Mouse (Mus musculus) myocyte (in vitro differentiated cells): ENCODE results near the gene Trhde.

Source experiments
- CEBPB ChIP-seq: IDR thresholded peaks from 2 replicates; pipeline ENCODE4 v1.6.1; 2011; ENCODE audit warnings: mild to moderate bottlenecking, moderate library complexity; ENCODE audit not compliant: poor library complexity, insufficient read depth, severe bottlenecking
- E2F4 ChIP-seq: IDR thresholded peaks from one replicate; pipeline ENCODE4 v1.6.1; 2011; ENCODE audit warnings: mild to moderate bottlenecking, control low read depth, moderate library complexity; ENCODE audit not compliant: insufficient read depth
- MAX ChIP-seq: IDR thresholded peaks from one replicate; pipeline ENCODE4 v1.6.1; 2011; ENCODE audit warnings: low read depth, mild to moderate bottlenecking, control low read depth
- MYOG ChIP-seq, 3 experiments: IDR thresholded peaks; one replicate each; pipeline ENCODE4 v1.6.1; 2011; ENCODE audit warnings: control low read depth in 2 of 3, low read depth in 2 of 3, mild to moderate bottlenecking in 2 of 3; ENCODE audit not compliant: insufficient read length in 2 of 3, control insufficient read depth in 1 of 3, insufficient read depth in 1 of 3
- POLR2A ChIP-seq: IDR thresholded peaks from one replicate; pipeline ENCODE4 v1.6.1; 2011; ENCODE audit warnings: low read depth, mild to moderate bottlenecking, control low read depth, moderate library complexity; ENCODE audit not compliant: insufficient read length
- POLR2AphosphoS2 ChIP-seq: IDR thresholded peaks from one replicate; pipeline ENCODE4 v1.6.1; 2011; ENCODE audit warnings: low read depth, control low read depth; ENCODE audit not compliant: insufficient read length
- TCF3 ChIP-seq: IDR thresholded peaks from one replicate; pipeline ENCODE4 v1.6.1; 2011; ENCODE audit warnings: low read depth, control low read depth; ENCODE audit not compliant: insufficient read length
- USF1 ChIP-seq: IDR thresholded peaks from one replicate; pipeline ENCODE4 v1.6.1; 2011; ENCODE audit warnings: low read depth, mild to moderate bottlenecking, control low read depth, moderate library complexity

GRCm38 (mm10) chr10:114701791-114702190, 100.3 kb downstream of the Trhde start:
- TF ChIP-seq USF1, result no peak
- no peak for TF ChIP-seq MYOG (IDR thresholded peaks at IDR 0.05; ENCODE audit: control insufficient read depth in 1 of 3, insufficient read depth in 1 of 3, insufficient read length in 2 of 3, low read depth in 2 of 3)
- no peak for TF ChIP-seq POLR2A
- no peak for TF ChIP-seq POLR2AphosphoS2
- no peak for TF ChIP-seq CEBPB
- TF ChIP-seq E2F4, result no peak
- no peak for TF ChIP-seq TCF3
- TF ChIP-seq MAX, result no peak
